Mouse (Mus musculus): ENCODE data around the gene Plxna4.

- TF ChIP-seq POLR2A (IDR thresholded peaks at IDR 0.05; ENCODE audit: borderline replicate concordance, low read depth, low read length) (no peak), CTCF (IDR thresholded peaks at IDR 0.05; ENCODE audit: low read depth, low read length) (no peak)
These were observed 262.1 kb downstream of the Plxna4 start for GRCm38 (mm10) chr6:32325851-32326250.
